Mouse (Mus musculus) cerebellum, adult 9-10 months (tissue): ENCODE results near the gene Ccdc90b.

Experiments used
- DNase-seq: peaks from one replicate; pipeline ENCODE4 v3.0.0; 2022

Gene Ccdc90b

DNA sequence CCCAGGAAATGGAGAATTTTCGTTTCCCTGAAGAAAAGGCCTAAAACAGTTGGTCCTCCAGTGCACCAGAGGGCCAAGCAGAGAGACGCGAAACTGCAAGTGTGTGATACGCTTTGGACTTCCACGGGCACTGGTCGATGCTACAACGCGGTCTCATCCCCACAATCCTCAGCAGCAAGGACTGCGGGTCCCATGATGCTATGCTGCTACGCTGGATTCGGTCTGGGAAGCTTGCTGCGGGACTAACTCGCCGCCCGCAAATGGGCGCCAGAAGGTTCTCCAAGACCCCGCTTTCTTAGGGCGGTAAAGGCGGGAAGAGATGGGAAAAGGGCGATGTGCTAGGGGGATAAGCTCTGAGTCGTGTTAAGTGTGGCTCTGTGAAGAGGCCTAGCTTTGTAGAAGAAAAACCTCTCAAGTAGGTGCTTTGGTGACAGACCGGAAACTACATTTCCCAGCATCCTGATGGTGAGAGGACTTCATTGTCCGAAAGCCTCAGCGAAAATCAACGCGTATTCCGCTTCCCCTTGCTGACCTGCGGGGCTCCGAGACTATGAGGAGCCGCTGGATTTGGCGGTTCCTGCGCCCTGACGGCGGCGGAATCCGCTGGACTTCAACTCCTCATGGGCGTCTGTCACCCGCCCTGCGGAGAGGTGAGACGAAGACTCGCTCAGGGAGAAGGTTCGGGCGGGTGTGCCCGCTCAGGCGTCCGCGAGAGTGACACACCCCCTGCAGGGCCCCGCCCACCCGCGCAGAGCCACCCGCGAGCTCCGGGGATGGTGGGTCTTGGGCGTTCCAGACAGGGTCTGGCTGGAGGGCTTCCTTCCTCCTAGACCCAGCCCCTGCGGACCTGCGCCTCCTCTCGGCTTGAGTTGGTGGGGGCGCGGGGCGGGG is at the start of gene Ccdc90b:
TSS of gene Ccdc90b (plus strand) at position 164 of the 891 bp plus-strand sequence.
- peak; percentile 93 for DNase-seq

- DNase-seq: no peak
These were observed 40.6 kb upstream of the Ccdc90b start for GRCm38 (mm10) chr7:92520397-92520796.

DNA sequence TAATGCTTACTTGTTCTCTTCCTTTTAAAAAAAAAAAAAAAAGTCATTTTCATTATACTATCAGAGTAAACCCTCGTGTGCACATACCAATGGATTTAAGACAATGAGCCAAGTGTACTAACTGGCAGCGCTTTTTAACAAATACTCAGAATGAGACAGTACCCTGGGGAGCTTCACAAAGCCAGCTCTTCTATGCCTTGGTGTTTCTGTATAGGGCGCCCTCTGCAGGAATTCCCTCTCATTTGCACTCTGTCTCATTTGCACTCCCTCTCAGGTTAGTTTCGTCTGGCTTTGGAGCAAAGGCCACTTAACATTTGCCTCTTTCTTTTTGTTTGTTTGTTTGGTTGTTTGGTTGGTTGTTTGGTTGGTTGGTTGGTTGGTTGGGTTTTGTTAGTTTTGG is 40.1 kb upstream of the Ccdc90b start:
- DNase-seq: peak; percentile 80

DNA sequence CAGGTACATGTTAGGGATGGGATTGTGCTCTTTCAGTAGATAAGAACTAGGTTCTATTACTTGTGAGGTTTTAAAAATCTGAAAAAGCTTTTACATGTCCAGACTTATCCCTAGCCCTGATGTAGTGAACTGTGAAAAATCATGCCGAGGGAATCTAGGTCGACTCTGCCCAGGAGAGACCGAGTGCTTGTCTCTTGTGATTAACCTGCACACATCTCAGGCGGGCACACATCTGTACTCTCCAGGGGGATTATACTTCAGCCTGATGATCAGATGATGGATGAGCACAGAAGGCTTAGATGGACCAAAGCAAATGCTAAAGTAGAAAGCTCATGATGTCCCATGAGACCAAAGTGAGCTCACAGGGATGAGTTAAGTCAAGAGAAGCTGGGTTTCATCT is 31.7 kb upstream of the Ccdc90b start:
- DNase-seq: peak; percentile 39

GRCm38 (mm10) chr7:92532351-92533036 is 28.5 kb upstream of the Ccdc90b start:
- no peak for DNase-seq

DNA sequence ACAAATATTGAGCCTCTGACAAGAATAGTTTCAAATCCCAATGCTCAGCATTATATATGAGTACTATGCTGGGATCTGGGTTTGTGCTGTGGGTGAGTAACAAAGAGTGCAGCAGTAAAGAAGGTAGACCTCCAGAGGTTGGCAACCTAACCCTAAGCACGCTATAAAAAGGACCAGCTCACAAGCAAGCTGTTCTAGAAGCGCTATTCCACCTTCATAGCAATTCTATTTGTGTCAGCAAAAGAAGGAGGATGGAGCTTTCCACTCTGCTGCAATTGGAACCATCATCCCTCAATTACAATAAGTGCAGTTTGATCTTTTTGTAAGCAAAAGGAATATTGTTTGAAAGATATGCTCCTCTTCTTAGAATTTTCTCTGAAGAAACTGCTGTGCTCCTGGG is 14.2 kb upstream of the Ccdc90b start:
- DNase-seq: no peak

DNA sequence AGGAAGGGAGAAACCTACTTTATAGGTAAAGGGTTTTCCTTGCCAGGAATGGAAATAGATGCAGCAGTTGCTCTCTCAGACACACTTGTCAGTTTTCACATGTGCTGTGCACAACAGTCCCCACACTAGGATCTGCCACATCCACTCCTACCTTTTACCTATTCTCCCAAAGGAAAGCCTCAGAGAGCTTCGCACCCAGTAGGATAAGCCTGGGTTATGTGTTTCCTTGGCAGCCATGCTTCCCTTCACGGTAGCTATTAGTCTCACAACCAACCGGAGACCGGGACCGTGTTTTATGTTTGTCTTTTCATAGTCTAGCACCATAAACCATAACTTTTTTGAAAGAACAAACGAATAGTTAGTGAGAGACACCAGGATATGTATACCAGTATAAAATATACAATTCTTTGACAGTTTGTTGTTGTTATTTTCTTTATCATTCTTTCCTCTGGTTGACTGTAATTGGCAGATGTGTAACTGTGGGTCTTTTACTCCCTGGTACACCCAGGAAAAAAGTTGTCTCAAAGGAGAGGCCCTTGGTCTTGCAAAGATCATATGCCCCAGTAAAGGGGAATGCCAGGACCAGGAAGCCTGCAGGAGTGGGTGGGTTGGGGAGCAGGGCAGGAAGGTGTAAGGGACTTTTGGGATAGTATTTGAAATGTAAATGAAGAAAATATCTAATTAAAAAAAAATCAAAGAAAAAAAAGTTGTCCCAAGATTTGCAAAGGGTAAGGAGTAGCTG is 10.5 kb upstream of the Ccdc90b start:
- DNase-seq: no peak

DNA sequence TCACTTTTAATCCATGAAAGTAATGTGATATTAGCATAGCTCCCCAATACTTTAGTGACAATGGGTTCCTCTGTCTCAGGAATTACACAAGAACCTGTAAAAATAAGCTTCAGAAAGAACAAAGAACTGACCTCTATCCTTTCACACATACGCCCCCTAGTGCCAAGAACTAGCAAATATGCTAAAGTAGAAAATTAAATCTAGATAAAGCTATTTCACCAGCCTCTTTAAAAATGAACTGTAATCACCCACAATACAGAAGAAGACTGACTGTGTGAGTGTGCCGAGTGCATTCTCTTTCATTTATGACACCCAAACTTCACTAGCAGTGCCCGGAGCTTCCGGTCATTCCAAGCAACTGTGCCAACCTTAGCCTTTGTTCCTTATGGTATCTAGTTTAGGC is 10.0 kb upstream of the Ccdc90b start:
- DNase-seq: peak; percentile 77

- DNase-seq: no peak
These were observed 2.2 kb upstream of the Ccdc90b start for GRCm38 (mm10) chr7:92558744-92559143.

- no peak for DNase-seq
These were observed 5.8 kb downstream of the Ccdc90b start for GRCm38 (mm10) chr7:92566775-92567174.

DNA sequence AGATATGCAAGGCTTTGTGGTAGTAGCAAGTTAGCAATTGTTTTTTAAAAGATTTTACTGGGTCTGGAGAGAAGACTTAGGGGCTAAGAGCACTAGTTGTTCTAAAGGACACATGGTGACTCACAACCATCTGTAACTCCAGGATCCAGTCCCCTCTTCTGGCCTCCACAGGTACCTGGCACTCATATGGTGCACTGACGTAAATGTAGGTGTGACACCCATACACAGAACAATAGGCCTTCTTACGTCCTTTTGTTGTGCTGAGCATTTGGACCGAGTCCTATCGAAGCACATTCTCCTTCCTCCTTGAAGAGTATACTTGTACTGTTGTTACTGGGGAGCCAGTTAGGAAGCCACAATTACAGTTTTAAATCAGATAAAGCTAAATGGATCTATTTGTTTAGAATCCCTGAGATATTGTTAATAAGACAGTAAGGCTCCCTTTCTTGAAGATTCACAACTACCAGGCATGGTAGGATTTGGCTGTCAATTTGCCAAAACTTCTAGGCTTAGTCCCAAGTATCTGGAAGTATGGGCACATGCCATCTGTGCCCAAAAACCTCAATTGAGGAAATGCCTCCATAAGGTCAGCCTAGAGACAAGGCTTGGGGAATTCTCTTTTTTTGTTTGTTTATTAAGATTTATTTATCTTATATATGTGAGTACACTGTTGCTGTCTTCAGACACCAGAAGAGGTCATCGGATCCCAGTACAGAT is 19.7 kb downstream of the Ccdc90b start:
- peak; percentile 82 for DNase-seq

DNA sequence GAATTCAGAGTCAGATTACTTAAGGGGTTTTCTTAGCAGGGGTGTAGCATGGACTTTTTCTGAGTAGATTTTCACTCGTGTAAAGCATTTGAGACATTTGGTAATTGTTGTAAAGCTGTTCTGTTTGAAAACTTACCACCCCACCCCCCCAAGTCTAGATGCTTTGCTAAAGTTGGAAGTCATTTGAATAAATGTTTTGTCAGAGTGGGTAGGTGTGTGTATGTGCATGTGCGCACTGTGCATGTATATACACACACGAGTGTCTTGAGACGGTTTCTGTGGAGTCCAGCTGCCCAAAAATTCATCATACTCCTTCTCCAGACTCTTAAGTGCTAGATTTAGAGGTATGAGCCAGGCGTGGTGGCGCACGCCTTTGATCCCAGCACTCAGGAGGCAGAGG is 22.6 kb downstream of the Ccdc90b start:
- no peak for DNase-seq

DNA sequence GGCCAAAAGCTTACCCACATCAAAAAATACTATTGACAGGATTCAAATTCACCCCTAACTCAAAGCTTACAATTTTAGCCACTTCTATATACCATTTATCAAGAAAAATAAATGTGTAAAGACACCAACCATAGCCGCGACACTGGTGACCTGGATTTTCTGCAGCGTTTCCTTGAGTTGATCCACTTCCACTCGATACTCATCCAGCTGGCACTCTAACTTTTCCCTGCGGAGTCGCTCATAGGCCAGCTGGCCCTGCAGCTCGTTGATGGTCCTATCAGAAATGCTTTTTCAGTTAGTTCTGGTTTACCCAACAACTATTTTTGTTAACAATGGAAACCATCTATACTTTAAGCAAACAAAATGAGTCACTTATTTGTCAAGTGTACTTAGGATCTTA is 29.0 kb downstream of the Ccdc90b start:
- DNase-seq: no peak

DNA sequence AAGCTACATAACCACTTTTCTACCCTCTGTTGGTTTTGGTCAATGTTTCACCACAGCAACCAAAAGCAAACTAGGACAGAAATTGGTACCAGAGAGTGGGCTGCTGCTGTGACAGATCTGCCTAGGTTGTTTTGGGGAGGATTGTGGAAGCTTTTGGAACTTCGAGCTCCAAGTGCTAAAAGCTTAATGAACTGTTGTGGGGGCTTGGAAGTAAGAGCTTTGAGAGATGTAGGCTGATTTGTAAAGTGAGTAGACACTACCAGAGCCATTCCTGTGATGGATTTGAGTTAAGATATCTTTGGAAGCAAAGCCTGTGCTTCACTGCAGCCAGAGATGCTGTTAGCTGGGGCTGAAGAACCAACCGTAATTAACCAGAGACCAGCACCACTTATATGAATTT is 29.9 kb downstream of the Ccdc90b start:
- no peak for DNase-seq

DNA sequence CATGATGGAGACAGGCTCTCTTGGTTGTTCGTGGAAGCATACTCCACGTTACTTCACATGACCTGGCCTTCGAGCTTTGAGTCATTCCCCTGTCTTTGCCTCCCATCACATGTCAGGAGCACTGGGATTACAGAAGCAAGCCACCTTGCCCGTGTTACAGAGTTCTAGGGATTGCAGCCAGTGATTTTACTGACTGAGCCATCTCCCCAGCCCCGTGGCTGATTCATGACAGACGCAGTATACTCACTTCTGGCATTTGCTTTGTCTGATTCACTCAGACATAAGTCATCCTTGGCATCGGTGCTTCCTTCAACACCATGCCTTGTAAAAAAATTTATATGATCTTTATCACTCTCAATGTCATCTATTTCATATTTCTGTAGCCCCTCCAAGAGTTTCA is 44.0 kb downstream of the Ccdc90b start:
- DNase-seq: no peak

DNA sequence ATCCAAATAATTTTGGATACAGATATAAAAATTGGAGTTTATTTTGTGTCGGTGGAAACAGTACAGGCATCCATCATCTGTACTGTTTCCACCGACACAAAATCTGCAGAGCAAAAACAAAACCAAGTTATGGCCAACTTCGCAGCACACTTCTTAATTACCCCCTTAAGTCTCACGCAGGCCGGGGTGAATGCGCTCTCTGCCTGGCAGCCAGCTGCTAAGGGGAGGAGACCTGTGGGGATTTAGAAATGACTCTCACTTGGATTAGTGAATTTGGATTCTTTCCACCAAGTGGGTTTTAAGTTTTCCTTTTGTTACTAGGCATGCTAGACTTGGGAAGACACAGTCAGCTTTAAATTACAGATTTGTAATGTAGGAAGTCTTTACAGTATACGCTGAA is 49.9 kb downstream of the Ccdc90b start:
- no peak for DNase-seq

DNA sequence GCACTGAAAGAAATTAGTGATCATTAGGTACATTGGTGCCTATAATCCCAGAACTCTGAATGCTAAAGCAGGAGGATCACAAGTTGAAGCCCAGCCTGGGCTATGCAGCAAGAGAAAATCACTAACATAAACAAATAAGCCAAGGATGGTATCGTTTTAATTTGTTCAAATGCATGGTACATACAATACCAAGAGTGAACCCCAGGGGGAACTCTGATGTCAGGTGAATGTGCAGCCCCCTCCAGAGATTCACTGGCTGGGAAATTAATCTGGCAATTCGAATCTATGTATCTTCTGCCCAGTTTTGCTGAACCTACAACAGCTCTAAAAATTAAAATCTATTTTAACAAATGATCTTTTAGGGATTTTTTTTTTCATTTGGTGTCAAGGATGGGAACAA is 63.5 kb downstream of the Ccdc90b start:
- no peak for DNase-seq

DNA sequence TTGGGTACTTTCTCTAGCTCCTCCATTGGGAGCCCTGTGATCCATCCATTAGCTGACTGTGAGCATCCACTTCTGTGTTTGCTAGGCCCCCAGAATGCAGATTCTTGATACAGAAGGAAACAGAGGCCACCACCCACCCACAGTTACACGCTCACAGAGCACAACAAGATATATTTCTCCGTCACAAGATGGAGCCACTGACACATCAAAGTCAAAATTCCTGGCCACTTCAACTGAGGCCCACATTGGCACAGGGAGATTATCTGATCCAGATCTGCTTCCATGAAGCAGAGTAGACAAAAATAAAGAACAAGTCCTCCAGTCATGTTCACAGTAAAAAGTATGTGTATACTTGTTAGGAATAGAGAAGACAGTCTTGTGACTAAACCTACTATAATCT is 69.2 kb downstream of the Ccdc90b start:
- peak; percentile 35 for DNase-seq
